Mouse (Mus musculus): ENCODE data around the gene Ifna7.

Ifna7 gene

GRCm38 (mm10) chr4:88838828-88839227 is 22.8 kb downstream of the Ifna7 start:
- no peak for DNase-seq (ENCODE audit: extremely low read depth, insufficient read length, low spot score)

- no peak for DNase-seq (ENCODE audit: extremely low read depth, insufficient read length, low spot score)
Measured at GRCm38 (mm10) chr4:88840058-88840457, 24.0 kb downstream of the Ifna7 start.

- DNase-seq (ENCODE audit: extremely low read depth, insufficient read length, low spot score), result no peak
Measured at GRCm38 (mm10) chr4:88841438-88841911, 25.4 kb downstream of the Ifna7 start, which contains the start of gene Ifna4. Gene Ifna4, plus strand, starts transcription at chr4:88841861.

GRCm38 (mm10) chr4:88845334-88845733 is 29.3 kb downstream of the Ifna7 start:
- peak; percentile 9 for DNase-seq (ENCODE audit: extremely low read depth, insufficient read length, low spot score)

- no peak for DNase-seq (ENCODE audit: extremely low read depth, insufficient read length, low spot score)
Measured at GRCm38 (mm10) chr4:88849698-88850097, 33.7 kb downstream of the Ifna7 start, which contains the start of gene Ifna1. Gene Ifna1, plus strand, starts transcription at chr4:88850087.

- DNase-seq (ENCODE audit: extremely low read depth, insufficient read length, low spot score), result no peak
Measured at GRCm38 (mm10) chr4:88851026-88851763, 35.2 kb downstream of the Ifna7 start.

- no peak for DNase-seq (ENCODE audit: extremely low read depth, insufficient read length, low spot score)
Measured at GRCm38 (mm10) chr4:88859214-88859613, 43.2 kb downstream of the Ifna7 start.

- no peak for DNase-seq (ENCODE audit: extremely low read depth, insufficient read length, low spot score)
Measured at GRCm38 (mm10) chr4:88863309-88863708, 47.3 kb downstream of the Ifna7 start.

- no peak for DNase-seq (ENCODE audit: extremely low read depth, insufficient read length, low spot score)
Measured at GRCm38 (mm10) chr4:88864599-88864998, 48.6 kb downstream of the Ifna7 start.

GRCm38 (mm10) chr4:88865011-88865569 is 49.1 kb downstream of the Ifna7 start:
- DNase-seq (ENCODE audit: extremely low read depth, insufficient read length, low spot score), result no peak

Measured in 3134 (cell line).